Mouse (Mus musculus) layer of hippocampus, adult 2 months (tissue): ENCODE results near the gene Abhd12b. TPM values are rescaled to one million over a fixed set of nuclear protein-coding genes. Genes with fewer than 3 reads are reported as not detected.
A peak's percentile ranks its signal among the peaks of the same experiment; 100 is the strongest.

Experiments
- DNase-seq, 2 experiments: peaks; one replicate each; pipeline ENCODE4 v3.0.0; 2022; ENCODE audit warnings: low spot score in 2 of 2
- H3K27ac ChIP-seq: fragments of 200-600 bp; 2 replicates; pipeline ENCODE4 v1.8.1; 2022
- H3K4me3 ChIP-seq: fragments of 200-600 bp; 2 replicates; pipeline ENCODE4 v1.8.1; 2022; ENCODE audit warnings: mild to moderate bottlenecking
- CTCF ChIP-seq: fragments of 200-600 bp; conservative IDR thresholded peaks from 2 replicates; pipeline ENCODE4 v1.8.1; 2022; ENCODE audit warnings: antibody characterized with exemption, mild to moderate bottlenecking, moderate library complexity
- total RNA-seq, 2 experiments: library from RNA; stranded (reverse); gene quantifications; 2 replicates each; pipeline ENCODE4 v1.2.3; 2021

Gene Abhd12b
- total RNA-seq, 2 experiments from 2014 or later = not detected

DNA sequence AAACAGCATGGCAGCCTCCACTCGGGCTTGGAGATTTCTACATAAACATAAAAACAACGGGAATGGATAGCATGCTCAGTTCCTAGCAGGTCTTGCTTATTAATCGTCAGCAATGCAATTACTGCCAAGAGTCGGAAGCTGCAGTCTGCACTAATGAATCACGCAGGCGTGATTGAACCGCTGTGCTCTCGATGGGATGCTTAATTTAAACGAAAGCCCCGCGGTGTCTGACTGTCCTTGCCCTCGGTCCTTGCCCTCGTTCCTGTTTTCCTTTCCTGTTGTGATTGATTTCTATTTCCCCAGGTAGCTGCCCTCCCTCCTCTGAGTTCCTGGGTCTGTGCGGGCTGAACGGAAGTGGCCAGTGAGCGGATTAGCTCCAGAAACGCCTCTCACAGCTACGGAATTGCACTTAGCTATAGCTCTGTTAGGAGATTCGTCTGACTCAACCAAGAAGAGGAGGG, 38.4 kb downstream of the Abhd12b start:
- Histone ChIP-seq H3K4me3 (peak overlapping the region; percentile 50), H3K27ac (peak overlapping the region; percentile 79)
- TF ChIP-seq CTCF = no peak
- peak; percentile 19 to 54 for DNase-seq

GRCm38 (mm10) chr12:70195426-70195825, 41.5 kb downstream of the Abhd12b start:
- no peak for DNase-seq
- Histone ChIP-seq H3K27ac (no peak overlapping the region), H3K4me3 (no peak overlapping the region)
- no peak for TF ChIP-seq CTCF

- no peak for DNase-seq
- no peak overlapping the region for H3K27ac ChIP-seq
- no peak overlapping the region for H3K4me3 ChIP-seq
- TF ChIP-seq CTCF = no peak
Observed at GRCm38 (mm10) chr12:70196341-70196740, 42.4 kb downstream of the Abhd12b start.

- DNase-seq = no peak
- peak; percentile 39 for TF ChIP-seq CTCF
- no peak overlapping the region for H3K27ac ChIP-seq
- H3K4me3 ChIP-seq = no peak overlapping the region
Observed at GRCm38 (mm10) chr12:70201926-70202529, 48.1 kb downstream of the Abhd12b start.

GRCm38 (mm10) chr12:70204433-70204832, 50.5 kb downstream of the Abhd12b start:
- no peak overlapping the region for H3K27ac ChIP-seq
- no peak for DNase-seq
- no peak overlapping the region for H3K4me3 ChIP-seq
- TF ChIP-seq CTCF = no peak

GRCm38 (mm10) chr12:70208214-70208613, 54.3 kb downstream of the Abhd12b start:
- Histone ChIP-seq H3K4me3 (no peak overlapping the region), H3K27ac (no peak overlapping the region)
- no peak for DNase-seq
- TF ChIP-seq CTCF = no peak

- TF ChIP-seq CTCF = no peak
Observed at GRCm38 (mm10) chr12:70212501-70212900, 58.6 kb downstream of the Abhd12b start.

DNA sequence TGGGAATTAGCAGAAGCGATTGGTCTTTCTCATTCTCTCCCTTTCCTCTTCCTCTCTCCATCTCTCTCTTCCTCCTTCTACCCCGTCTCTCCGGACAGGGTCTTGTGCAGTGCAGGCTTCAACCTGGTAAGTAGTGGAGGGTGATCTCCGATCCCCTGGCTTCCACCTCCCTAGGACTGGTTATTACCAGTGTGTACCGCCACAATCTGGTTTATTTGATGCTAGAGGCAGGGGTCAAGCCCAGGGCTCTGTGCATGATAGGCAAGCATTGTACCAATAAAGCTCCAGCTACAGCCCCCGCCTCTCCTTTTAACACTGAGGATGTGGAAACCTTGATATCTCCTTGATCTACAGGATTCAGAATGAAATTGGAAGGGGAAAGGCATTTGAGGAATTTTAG, 59.7 kb downstream of the Abhd12b start:
- Histone ChIP-seq H3K27ac (no peak overlapping the region), H3K4me3 (no peak overlapping the region)
- DNase-seq = no peak
- TF ChIP-seq CTCF = no peak; the same call in 1 of the 2 replicates

More at GRCm38 (mm10) chr12:70212501-70212900, 58.6 kb downstream of the Abhd12b start:
- no peak overlapping the region for H3K4me3 ChIP-seq
- H3K27ac ChIP-seq = no peak overlapping the region
- DNase-seq = no peak

DNA sequence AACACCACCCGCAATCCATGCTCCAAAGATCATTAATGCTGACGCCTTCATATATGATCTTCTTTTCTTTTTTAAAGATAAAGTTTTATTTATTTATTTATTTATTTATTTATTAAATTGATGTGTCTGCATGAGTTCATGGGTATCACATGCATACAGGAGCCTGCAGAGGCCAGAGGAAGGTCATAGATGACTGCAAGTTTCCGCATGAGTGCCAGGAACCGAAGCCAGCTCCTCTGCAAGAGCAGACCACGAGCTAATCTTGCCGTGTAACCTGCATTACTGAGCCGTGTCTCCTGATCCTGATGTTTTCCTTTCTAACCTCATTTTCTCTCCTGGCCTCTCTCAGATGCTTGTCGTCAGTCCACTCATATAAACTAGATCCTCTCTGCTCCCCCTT, 60.3 kb downstream of the Abhd12b start:
- no peak for DNase-seq
- no peak overlapping the region for H3K4me3 ChIP-seq
- no peak for TF ChIP-seq CTCF
- H3K27ac ChIP-seq = no peak overlapping the region

- no peak overlapping the region for H3K27ac ChIP-seq
- TF ChIP-seq CTCF = no peak
- DNase-seq = no peak
- H3K4me3 ChIP-seq = no peak overlapping the region
Observed at GRCm38 (mm10) chr12:70216229-70216800, 62.4 kb downstream of the Abhd12b start.

DNA sequence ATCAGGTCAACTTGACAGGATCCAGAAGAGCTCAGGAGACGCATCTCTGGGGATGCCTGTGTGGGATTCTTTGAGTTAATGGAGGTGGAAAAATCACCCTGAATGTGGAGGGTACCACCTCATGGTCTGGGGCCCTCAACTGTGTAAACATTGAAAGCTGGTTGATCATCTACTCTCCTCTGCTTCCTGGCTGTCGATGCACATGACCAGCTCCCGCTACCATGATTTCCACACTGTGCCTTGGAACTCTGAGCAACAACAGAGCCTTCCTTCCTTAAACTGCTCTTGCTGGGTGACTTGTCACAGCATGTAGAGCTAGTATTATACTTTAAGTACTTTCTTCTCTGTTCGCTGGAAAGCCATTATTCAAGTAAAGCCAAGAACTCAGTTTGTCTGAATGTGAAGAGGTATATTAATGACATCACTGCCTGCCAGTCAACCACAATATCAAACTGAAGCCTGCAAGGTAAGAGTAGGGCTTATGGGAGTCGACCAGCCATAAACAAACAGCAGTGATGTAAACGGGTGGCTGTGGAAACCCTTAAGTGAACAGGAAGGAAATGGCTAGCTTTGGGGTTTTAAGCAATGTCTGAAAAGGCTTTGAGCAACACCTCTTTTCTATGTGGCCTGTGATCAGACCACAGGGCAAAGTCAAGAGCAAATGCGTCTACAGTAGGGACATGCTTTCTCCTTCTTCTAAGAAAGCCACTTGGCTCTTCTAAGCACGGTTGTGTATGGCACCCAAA, 65.0 kb downstream of the Abhd12b start:
- H3K27ac ChIP-seq = no peak overlapping the region
- no peak for TF ChIP-seq CTCF
- H3K4me3 ChIP-seq = no peak overlapping the region
- no peak for DNase-seq

- no peak for DNase-seq
- H3K27ac ChIP-seq = no peak overlapping the region
- no peak for TF ChIP-seq CTCF
- H3K4me3 ChIP-seq = no peak overlapping the region
Observed at GRCm38 (mm10) chr12:70221425-70221824, 67.5 kb downstream of the Abhd12b start.

DNA sequence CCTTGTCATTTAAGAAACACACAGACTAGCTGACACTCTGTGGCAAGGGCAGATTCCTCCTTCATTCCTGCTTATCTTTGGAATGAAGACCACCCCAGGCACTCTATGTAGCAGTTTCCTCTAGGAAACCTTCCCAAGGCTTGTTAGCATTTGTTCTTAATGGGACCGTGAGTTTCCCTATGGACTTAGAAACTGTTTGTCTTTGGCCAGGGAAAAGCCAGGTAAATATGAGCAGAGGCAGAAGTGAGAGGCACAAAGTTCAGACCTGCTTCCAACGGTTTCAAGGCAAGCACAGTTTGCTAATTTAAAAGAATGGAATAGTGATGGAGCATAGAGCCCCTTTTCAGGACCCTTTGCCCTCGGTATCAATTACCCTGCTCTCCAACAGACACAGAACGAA, 69.4 kb downstream of the Abhd12b start:
- no peak overlapping the region for H3K4me3 ChIP-seq
- no peak for DNase-seq
- no peak for TF ChIP-seq CTCF
- H3K27ac ChIP-seq = no peak overlapping the region
